Mouse (Mus musculus) heart, adult 2 months (tissue): ENCODE results near the gene Prodh2. TPM values are rescaled to one million over a fixed set of nuclear protein-coding genes. Genes with fewer than 3 reads are reported as not detected.
A peak's percentile ranks its signal among the peaks of the same experiment; 100 is the strongest.

Experiments used
- DNase-seq, 2 experiments: peaks; one replicate each; pipeline ENCODE4 v3.0.0; 2021
- H3K27ac ChIP-seq: fragments of 200-600 bp; 2 replicates; pipeline ENCODE4 v1.8.1; 2022
- H3K27me3 ChIP-seq: fragments of 200-500 bp; 2 replicates; pipeline ENCODE4 v1.6.1; 2012; ENCODE audit warnings: mild to moderate bottlenecking, low read length, inconsistent platforms, mixed read lengths; ENCODE audit not compliant: control insufficient read depth, insufficient read depth
- H3K36me3 ChIP-seq: fragments of 200-500 bp; 2 replicates; pipeline ENCODE4 v1.6.1; 2012; ENCODE audit warnings: low read length, inconsistent platforms; ENCODE audit not compliant: control insufficient read depth, insufficient read depth
- H3K4me1 ChIP-seq: fragments of 200-500 bp; 2 replicates; pipeline ENCODE4 v1.6.1; 2011; ENCODE audit warnings: low read length; ENCODE audit not compliant: control insufficient read depth, insufficient read depth
- H3K4me3 ChIP-seq: fragments of 200-600 bp; 2 replicates; pipeline ENCODE4 v1.8.1; 2022
- H3K79me2 ChIP-seq: fragments of 200-500 bp; replicated peaks from 2 replicates; pipeline ENCODE4 v1.6.1; 2012; ENCODE audit warnings: mild to moderate bottlenecking, inconsistent platforms, low read length, moderate library complexity, mixed read lengths; ENCODE audit not compliant: control insufficient read depth, insufficient read depth
- H3K9ac ChIP-seq: fragments of 200-500 bp; 2 replicates; pipeline ENCODE4 v1.6.1; 2012; ENCODE audit warnings: low read depth, mild to moderate bottlenecking, control low read depth, inconsistent platforms, low read length, mixed read lengths
- CTCF ChIP-seq: fragments of 200-600 bp; IDR thresholded peaks from 2 replicates; pipeline ENCODE4 v1.8.1; 2022; ENCODE audit warnings: antibody characterized with exemption, mild to moderate bottlenecking, moderate library complexity
- EP300 ChIP-seq: fragments of 200-500 bp; IDR thresholded peaks from 2 replicates; pipeline ENCODE4 v1.6.1; 2011; ENCODE audit warnings: low read depth, low read length, control low read depth; ENCODE audit not compliant: insufficient read depth
- POLR2A ChIP-seq: fragments of 200-500 bp; IDR thresholded peaks from 2 replicates; pipeline ENCODE4 v1.6.1; 2011; ENCODE audit warnings: mild to moderate bottlenecking, low read depth, low read length, control low read depth; ENCODE audit not compliant: insufficient read depth
- WGBS: fragments of 180-500 bp; shearing (Covaris S2); methylation state at CpG from one replicate; pipeline ENCODE4 v1.1.7; 2018; 5-methylcytosine and 5-hydroxymethylcytosine counted together
- intact Hi-C: fragments of 180-260 bp; cut with DNase I; formaldehyde crosslinking; loops from one replicate; pipeline ENCODE4 v1.15.1; 2025
- long read RNA-seq: library from polyadenylated mRNA; stranded (forward); transcript quantifications from one replicate; pipeline ENCODE4 v2.0.0, GENCODE M21; 2021
- polyA plus RNA-seq: library from polyadenylated mRNA; depleted of rRNA; stranded (reverse); fragments of >200 nt; gene quantifications from 2 replicates; pipeline ENCODE4 v1.2.3, GENCODE M21; 2012; rRNA removed
- total RNA-seq, 2 experiments: library from RNA; stranded (reverse); gene quantifications; 2 replicates each; pipeline ENCODE4 v1.2.3; 2021

Gene Prodh2
- total RNA-seq (not detected), polyA plus RNA-seq (0.23 TPM in 1 of 2 replicates, not detected in the other)
- long read RNA-seq, result 0 reads

GRCm38 (mm10) chr7:30493401-30493931 lies at the start of gene Prodh2:
TSS of gene Prodh2 (plus strand) at chr7:30493622.
- 56% methylated on average over 11 of the region's 11 CpGs for WGBS
- no peaks in the 10 kb centered on the region for H3K36me3 ChIP-seq
- no peak for TF ChIP-seq CTCF
- TF ChIP-seq EP300, result no peak
- no peak for TF ChIP-seq POLR2A
- no peak for DNase-seq
- H3K27ac ChIP-seq, result no peak within 1 kb of the TSS
- no peak within 1 kb of the TSS for H3K9ac ChIP-seq
- H3K27me3 ChIP-seq, result no peaks in the 10 kb centered on the region
- no peaks in the 10 kb centered on the region for H3K4me1 ChIP-seq
- intact Hi-C loops, result loop anchor here (2.0 to 5.0 kb wide), 2 partner anchors 51 to 121 kb away; no protein-coding TSS in a partner anchor
- no peak within 1 kb of the TSS for H3K4me3 ChIP-seq
- no peaks in the 10 kb centered on the region for H3K79me2 ChIP-seq

GRCm38 (mm10) chr7:30443696-30444095 lies 49.7 kb upstream of the Prodh2 start:
- no peak overlapping the region for H3K4me3 ChIP-seq
- no peak for DNase-seq
- H3K79me2 ChIP-seq, result no peaks in the 10 kb centered on the region
- intact Hi-C loops, result loop anchor here (5.0 kb wide), 2 partner anchors 49 to 104 kb away; partner anchors contain the start of gene Prodh2
- no peaks in the 10 kb centered on the region for H3K36me3 ChIP-seq
- 32% methylated on average over 9 of the region's 9 CpGs for WGBS
- peaks cover 1% of the 10 kb centered on the region; the same call in 1 of the 2 replicates for H3K27me3 ChIP-seq
- no peak overlapping the region for H3K9ac ChIP-seq
- H3K4me1 ChIP-seq, result no peaks in the 10 kb centered on the region
- H3K27ac ChIP-seq, result no peak overlapping the region
- no peak for TF ChIP-seq POLR2A
- TF ChIP-seq CTCF, result no peak
- TF ChIP-seq EP300, result no peak

DNA sequence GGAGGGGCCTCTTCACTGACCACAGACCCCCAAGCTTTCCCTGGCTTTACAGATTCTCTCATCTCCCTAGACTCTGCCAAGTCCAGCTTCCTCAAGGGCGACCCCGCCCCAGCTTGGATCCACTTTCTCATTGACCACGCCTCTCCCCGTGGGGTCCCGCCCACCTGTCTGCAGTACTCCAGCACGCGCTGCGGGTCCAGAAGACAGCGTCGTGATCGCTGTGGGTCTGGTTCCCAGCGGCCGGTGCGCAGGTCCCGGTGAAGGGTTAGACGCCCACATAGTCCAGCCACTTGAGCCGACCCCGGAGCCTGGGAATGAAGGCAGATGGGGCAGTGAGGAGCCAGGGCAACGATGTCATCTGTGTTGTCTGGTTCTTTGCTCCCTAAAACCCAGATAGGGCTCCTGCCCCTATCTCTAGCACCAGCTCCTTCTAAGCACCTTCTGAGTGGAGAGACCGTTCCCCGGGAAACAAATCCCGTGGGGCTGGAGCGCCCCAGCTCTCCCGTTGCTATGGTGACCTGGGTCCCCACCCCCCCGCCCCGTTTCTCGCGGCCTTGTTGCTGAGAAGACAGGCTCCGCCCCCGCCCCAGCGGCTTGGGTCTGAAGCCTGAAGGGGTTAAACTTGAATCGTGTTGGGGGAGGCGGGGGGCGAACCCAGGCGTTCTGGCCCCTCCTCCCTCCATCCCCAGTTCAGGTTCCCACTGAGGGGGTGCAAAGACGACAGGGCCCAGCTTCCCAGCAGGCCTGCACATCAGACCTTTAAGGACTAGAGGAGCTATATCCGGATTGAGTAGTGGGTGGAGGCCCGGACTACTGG lies 49.1 kb upstream of the Prodh2 start:
- intact Hi-C loops, result loop anchor here (5.0 kb wide), 2 partner anchors 48 to 103 kb away; partner anchors contain the start of gene Prodh2
- Histone ChIP-seq H3K27me3 (peaks cover 1% of the 10 kb centered on the region; the same call in 1 of the 2 replicates), H3K9ac (no peak overlapping the region; the same call in 1 of the 2 replicates), H3K36me3 (no peaks in the 10 kb centered on the region), H3K4me1 (no peaks in the 10 kb centered on the region), H3K79me2 (no peaks in the 10 kb centered on the region), H3K27ac (no peak overlapping the region), H3K4me3 (peak overlapping the region; percentile 55; the same call in 1 of the 2 replicates)
- no peak for DNase-seq
- TF ChIP-seq EP300, result no peak
- TF ChIP-seq POLR2A, result no peak
- TF ChIP-seq CTCF, result no peak
- WGBS, result 2% methylated on average over 38 of the region's 38 CpGs

- no peaks in the 10 kb centered on the region; the same call in 1 of the 2 replicates for H3K27me3 ChIP-seq
- no peak within 1 kb of the TSS for H3K27ac ChIP-seq
- 1% methylated on average over 61 of the region's 72 CpGs for WGBS
- intact Hi-C loops, result loop anchor here (5.0 kb wide), 2 partner anchors 47 to 102 kb away; partner anchors contain the start of gene Prodh2
- DNase-seq, result peak; percentile 72 to 76
- no peaks in the 10 kb centered on the region for H3K36me3 ChIP-seq
- peak within 1 kb of the TSS; percentile 55 for H3K4me3 ChIP-seq
- H3K4me1 ChIP-seq, result no peaks in the 10 kb centered on the region
- no peaks in the 10 kb centered on the region for H3K79me2 ChIP-seq
- H3K9ac ChIP-seq, result peak within 1 kb of the TSS; percentile 47
- TF ChIP-seq CTCF (no peak), POLR2A (no peak), EP300 (no peak)
Measured at GRCm38 (mm10) chr7:30444971-30445751, 48.3 kb upstream of the Prodh2 start, which contains the start of gene Aplp1. TSS of gene Aplp1 (minus strand) at chr7:30445535.

DNA sequence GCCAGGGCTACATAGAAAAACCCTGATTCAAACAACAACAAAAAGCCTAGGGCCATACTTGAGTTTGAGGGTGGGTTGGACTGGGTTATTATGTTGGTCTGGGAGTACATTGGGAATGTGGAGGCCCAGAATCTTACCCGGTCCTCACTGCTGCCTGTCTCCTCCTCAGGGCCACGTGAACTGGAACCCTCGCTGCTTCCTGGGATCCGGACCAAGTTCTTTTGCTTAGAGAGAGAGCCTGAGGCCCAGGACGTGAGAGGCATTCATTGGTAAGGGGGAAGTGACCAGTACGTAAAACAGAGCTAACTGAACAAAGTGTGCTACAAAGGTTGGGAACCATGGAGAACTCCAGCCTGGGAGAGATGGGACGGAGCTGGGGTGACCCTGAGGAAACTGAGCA lies 43.2 kb upstream of the Prodh2 start:
- peaks cover 16% of the 10 kb centered on the region for H3K27me3 ChIP-seq

More for the DNA sequence above, 43.2 kb upstream of the Prodh2 start:
- Histone ChIP-seq H3K27ac (no peak overlapping the region), H3K79me2 (no peaks in the 10 kb centered on the region), H3K4me3 (no peak overlapping the region), H3K36me3 (no peaks in the 10 kb centered on the region), H3K4me1 (no peaks in the 10 kb centered on the region), H3K9ac (no peak overlapping the region)
- WGBS, result 59% methylated on average over 7 of the region's 7 CpGs
- intact Hi-C loops, result no loop called here
- TF ChIP-seq POLR2A (no peak), CTCF (no peak), EP300 (no peak)
- no peak for DNase-seq
